Mouse (Mus musculus) small intestine, adult 2 months (tissue): ENCODE data around the gene Zfp317. TPM values are rescaled to one million over a fixed set of nuclear protein-coding genes. Genes with fewer than 3 reads are reported as not detected.
"Not testable (repeated sequence)": the region's sequence is repeated elsewhere in the genome, so short reads cannot be mapped to it uniquely, and the experiment has no call there.

ENCODE experiments used
- H3K27ac ChIP-seq: fragments of 200-500 bp; 2 replicates; pipeline ENCODE4 v1.5.1; 2012; ENCODE audit warnings: low read depth, low read length, control low read depth, inconsistent platforms; ENCODE audit not compliant: insufficient read depth
- H3K27me3 ChIP-seq: fragments of 200-500 bp; 2 replicates; pipeline ENCODE4 v1.6.1; 2012; ENCODE audit warnings: mild to moderate bottlenecking, moderate library complexity, low read length, inconsistent platforms; ENCODE audit not compliant: control insufficient read depth, insufficient read depth
- H3K36me3 ChIP-seq: fragments of 200-500 bp; 2 replicates; pipeline ENCODE4 v1.6.1; 2012; ENCODE audit warnings: mild to moderate bottlenecking, low read length, control low read depth, inconsistent platforms; ENCODE audit not compliant: control insufficient read depth, insufficient read depth
- H3K4me1 ChIP-seq: fragments of 200-500 bp; 2 replicates; pipeline ENCODE4 v1.6.1; 2012; ENCODE audit warnings: low read length, inconsistent platforms, mixed read lengths; ENCODE audit not compliant: control insufficient read depth, insufficient read depth, insufficient read length
- H3K4me3 ChIP-seq: fragments of 200-500 bp; 2 replicates; pipeline ENCODE4 v1.5.1; 2012; ENCODE audit warnings: low read depth, mild to moderate bottlenecking, control low read depth, inconsistent platforms, low read length, moderate library complexity
- CTCF ChIP-seq: fragments of 200-500 bp; IDR thresholded peaks from 2 replicates; pipeline ENCODE4 v1.5.1; 2012; ENCODE audit warnings: low read depth, mild to moderate bottlenecking, control low read depth, inconsistent platforms, low read length, moderate library complexity, mixed read lengths; ENCODE audit not compliant: insufficient replicate concordance, insufficient read length; ENCODE audit errors: extremely low read depth
- POLR2A ChIP-seq: fragments of 200-500 bp; IDR thresholded peaks from 2 replicates; pipeline ENCODE4 v1.6.1; 2012; ENCODE audit warnings: low read depth, mild to moderate bottlenecking, control low read depth, inconsistent platforms, low read length, moderate library complexity
- WGBS: fragments of 180-500 bp; shearing (Covaris S2); methylation state at CpG from one replicate; pipeline ENCODE4 v1.1.7; 2018; 5-methylcytosine and 5-hydroxymethylcytosine counted together
- polyA plus RNA-seq: library from polyadenylated mRNA; depleted of rRNA; stranded (reverse); fragments of >200 nt; gene quantifications from 2 replicates; pipeline ENCODE4 v1.2.3, GENCODE M21; 2012; rRNA removed

Gene Zfp317
- polyA plus RNA-seq, 1 experiment, result 2.2 TPM

DNA sequence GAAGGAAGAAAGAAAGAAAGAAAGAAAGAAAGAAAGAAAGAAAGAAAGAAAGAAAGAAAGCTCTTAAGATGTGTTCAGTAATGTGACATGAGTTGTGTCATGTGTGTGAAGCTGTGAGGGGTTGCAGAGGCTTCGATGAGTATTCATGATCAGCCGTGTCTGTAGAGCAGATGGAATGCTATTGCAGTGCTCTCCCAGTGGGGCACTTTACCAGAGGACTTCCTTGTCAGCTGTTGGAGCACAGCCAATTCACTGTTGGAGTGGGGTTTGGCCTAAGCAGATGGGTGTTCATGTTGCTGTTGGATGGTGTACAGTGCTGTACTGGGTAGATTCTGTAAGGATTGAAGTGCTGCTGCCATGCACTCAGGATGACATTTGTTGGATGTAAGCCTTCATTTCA lies 70.5 kb downstream of the Zfp317 start:
- TF ChIP-seq POLR2A, result no peak
- TF ChIP-seq CTCF, result no peak
- WGBS, result 71% methylated on average over 2 of the region's 2 CpGs
- Histone ChIP-seq H3K27ac (no peak overlapping the region), H3K27me3 (no peaks in the 10 kb centered on the region), H3K36me3 (no peaks in the 10 kb centered on the region), H3K4me3 (no peak overlapping the region), H3K4me1 (no peaks in the 10 kb centered on the region)

- H3K27ac ChIP-seq, result not testable (repeated sequence)
- WGBS, result 38% methylated on average over 2 of the region's 2 CpGs
These were observed 72.4 kb downstream of the Zfp317 start for GRCm38 (mm10) chr9:19694285-19694684.

DNA sequence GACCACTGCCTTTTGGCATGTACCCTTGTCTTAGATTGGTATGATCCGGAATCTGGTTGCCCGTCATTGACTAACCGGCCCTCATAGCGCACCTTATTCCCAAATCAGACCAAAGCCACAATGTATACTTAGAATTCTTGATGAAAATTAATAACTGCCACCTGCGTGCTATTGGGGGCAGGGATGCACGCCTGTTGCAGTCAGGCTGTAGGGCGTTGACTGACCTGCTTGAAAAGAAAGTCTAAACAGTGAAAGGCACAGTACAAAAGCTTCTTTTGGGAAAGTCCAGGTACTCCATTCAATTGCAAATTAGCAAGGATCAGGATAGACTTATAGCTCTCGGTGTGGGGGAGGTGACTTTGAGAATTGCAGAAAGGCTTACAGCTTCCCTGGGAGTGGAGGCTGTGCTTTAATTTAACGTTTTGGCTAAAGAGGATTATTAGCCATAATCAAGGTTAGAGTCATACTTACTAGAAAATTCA lies 73.0 kb downstream of the Zfp317 start:
- H3K36me3 ChIP-seq, H3K4me3 ChIP-seq, H3K27ac ChIP-seq, H3K4me1 ChIP-seq, H3K27me3 ChIP-seq: not testable (repeated sequence)
- WGBS, result 77% methylated on average over 9 of the region's 9 CpGs

More at GRCm38 (mm10) chr9:19694285-19694684, 72.4 kb downstream of the Zfp317 start:
- H3K27me3 ChIP-seq, H3K36me3 ChIP-seq, H3K4me1 ChIP-seq, H3K4me3 ChIP-seq: not testable (repeated sequence)

Other genes with a start within 250 kb of the Zfp317 start
- gene Olfr847, start 243.4 kb upstream of the Zfp317 start, polyA plus RNA-seq, result not detected in 2 replicates
- not detected in 2 replicates for gene Olfr849, start 181.8 kb upstream of the Zfp317 start, polyA plus RNA-seq
- not detected in 2 replicates for gene Olfr850, start 143.9 kb upstream of the Zfp317 start, polyA plus RNA-seq
- gene Olfr851, start 128.8 kb upstream of the Zfp317 start, polyA plus RNA-seq, result not detected in 2 replicates
- not detected in 2 replicates for gene Olfr853, start 81.0 kb upstream of the Zfp317 start, polyA plus RNA-seq
- not detected in 2 replicates for gene Olfr854, start 54.7 kb upstream of the Zfp317 start, polyA plus RNA-seq
- gene Olfr855, start 39.5 kb upstream of the Zfp317 start, polyA plus RNA-seq, result not detected in 2 replicates
- not detected in 2 replicates for gene Olfr857, start 87.3 kb downstream of the Zfp317 start, polyA plus RNA-seq
- not detected in 2 replicates for gene Olfr58, start 158.2 kb downstream of the Zfp317 start, polyA plus RNA-seq
- not detected in 2 replicates for gene Olfr859, start 182.8 kb downstream of the Zfp317 start, polyA plus RNA-seq
- gene Olfr860, start 227.6 kb downstream of the Zfp317 start, polyA plus RNA-seq, result not detected in 2 replicates